Mouse (Mus musculus) left cerebral cortex, postnatal 4 days (tissue): ENCODE measurements at regions not wholly inside any gene's neighbourhood (a gene's known extent, or its start where the extent isn't known, plus 50 kb on each side); places are given as distances from the start of the nearest gene placed in this dataset.
"Not testable (repeated sequence)": the region's sequence is repeated elsewhere in the genome, so short reads cannot be mapped to it uniquely, and the experiment has no call there.

Source experiments
- DNase-seq: peaks from one replicate; pipeline ENCODE4 v3.0.0-alpha.2; 2022
- intact Hi-C: fragments of 180-260 bp; cut with DNase I; formaldehyde crosslinking; loops from one replicate; pipeline ENCODE4 v1.15.1; 2025

DNA sequence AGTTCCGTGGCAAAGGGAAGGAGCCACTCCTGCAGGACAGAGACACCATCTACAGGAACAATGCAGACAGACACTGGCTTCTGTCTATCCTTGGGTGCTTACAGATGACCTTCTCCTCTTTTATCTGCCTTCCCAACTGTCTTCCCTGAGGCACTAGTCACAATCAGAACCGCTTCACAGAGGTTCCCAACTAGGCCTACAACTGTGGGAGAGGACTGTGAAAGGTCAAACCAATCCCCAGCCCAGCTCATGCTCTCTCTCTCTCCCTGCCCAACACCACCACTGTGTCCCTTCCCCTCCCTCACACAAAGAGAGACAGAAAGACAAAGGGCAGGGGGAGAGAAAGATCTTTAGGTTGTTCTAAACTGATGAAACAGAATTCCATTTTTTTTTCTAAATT is 61.3 kb downstream of the Tmem17 start:
- intact Hi-C loops: no loop called here
- DNase-seq: no peak

DNA sequence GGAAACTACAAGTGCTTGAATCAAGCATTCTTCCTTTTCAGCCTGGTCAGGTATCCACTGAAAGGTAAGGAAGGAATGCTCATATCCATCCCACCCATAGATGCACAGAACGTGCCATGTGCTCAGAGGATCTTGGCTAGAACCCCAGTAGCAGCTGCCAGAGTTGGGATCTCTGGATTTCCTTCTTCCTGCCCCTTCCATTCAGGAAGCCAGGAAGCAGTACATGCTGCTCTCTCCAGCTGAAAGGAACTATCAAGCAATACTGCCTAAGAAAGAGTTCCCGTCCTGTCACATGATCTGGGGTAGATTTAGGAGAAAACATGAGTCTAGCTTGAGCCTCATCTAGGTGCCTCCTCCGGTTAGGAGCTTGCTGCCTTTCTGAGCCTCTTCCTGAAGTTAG is 61.9 kb downstream of the Tmem17 start:
- DNase-seq: no peak
- intact Hi-C loops: no loop called here

DNA sequence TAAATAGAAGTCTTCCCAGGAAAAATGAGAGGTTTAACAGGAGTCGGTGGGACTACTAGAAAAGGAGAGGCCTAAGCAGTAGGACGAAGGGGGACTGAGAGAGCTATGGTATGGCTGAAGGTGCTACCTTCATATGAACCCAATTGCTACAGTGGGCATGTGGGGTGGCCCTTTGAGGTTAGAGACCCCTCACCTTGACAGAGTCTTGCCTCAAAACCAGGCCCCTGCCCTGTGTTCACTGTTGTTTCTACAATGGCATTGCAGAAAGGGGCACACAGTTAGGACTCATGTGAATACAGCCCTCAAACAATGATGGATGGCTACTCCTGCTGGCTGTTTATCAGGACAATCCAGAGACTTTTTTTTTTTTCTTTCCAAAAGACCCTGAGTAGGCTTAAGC is 62.6 kb downstream of the Tmem17 start:
- no peak for DNase-seq
- intact Hi-C loops: no loop called here

DNA sequence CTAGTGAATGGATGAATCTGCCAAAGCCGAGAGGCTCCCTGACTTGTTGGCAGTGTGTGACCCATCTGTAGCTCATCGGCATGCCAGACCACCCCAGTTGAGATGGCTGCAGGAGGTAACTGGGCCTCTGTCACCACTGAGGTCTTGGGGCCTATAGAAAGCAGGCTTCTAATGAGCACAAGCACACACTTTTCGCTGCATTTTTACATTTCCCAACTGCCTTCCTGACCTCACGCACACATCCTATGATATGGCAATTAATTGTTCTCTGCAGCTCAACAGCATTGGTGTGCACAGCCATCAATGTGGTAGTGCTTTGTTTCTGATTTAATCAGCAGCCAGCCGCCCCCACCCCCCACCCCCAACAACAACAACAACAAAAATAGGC is 72.2 kb downstream of the Tmem17 start:
- peak; percentile 66 for DNase-seq
- intact Hi-C loops: no loop called here

DNA sequence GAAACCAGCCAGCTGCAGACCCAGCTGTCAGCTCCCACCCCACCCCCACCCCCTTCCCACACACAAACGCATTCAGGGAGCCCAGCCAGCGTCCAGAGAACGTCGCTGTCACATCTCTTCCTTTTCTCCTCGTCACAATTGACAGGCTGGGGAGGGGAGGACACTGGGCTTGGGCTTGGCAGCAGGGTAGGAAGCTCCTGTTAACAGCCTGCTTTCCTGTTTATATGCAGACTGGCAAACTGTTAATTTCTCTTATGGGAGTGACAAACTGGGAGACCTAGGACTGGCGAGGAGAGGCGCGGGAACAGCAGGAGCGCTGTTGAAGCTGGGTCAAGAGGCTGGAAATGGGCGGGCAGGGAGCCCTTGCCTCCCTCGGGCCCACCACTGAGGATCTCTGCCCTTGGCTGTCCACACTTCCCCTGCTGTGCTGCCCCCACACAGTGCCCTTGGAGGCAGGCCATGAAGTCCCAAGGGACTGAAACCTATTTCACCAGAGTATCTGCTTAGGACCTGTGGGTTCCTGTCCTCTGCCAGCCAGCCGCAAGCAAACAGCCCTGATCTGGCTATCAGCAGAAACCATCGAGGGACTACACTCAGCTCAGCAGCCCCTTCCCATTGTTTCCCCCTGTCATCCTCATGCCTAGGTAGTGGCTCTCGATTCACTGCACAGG is 72.7 kb downstream of the Tmem17 start:
- peak; percentile 76 for DNase-seq
- intact Hi-C loops: no loop called here

DNA sequence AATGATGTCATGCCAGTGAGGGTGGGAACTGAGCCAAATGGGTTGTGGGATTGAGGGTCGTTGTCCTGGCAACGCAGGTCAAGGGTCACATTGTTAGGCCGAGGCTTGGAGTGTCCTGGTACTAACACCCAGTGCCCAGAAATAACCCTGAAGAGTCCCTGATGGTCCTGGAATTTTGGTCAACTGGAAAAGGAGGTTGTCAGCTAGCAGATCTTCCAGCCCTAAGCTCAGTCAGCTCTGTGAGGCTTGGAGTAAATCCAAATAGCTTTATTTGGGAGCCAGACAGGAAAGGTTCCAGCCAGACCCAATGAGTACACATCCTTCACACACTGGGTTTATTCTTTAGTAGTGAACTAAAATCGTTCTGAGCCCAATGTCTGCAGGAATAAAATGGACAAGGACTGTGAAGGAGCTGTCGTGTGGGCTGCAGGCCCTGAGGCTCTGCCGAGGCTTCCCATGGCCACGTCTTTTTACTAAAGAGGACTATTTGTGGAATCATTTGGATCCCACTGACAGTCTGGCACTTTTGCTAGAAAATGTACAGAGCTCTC is 75.9 kb downstream of the Tmem17 start:
- DNase-seq: peak; percentile 56
- intact Hi-C loops: no loop called here

DNA sequence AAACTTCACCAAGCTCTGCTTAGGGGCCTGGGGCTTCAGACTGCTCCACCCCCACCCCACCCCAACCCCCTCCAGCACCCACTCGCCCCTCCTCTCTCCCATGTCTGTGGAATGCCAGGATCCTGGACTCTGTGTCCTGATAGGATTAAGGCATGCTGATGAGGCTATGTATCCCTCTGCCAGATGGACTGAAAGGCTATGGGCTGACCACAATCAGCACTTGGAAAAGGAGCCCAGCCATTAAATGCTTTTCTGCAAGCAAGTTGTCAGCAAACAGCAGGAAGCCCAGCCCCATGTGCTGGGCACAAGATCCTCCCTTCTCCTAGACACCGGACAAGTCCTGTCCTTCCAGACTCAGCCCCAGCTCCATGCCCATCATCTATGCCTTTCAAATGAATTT is 76.7 kb downstream of the Tmem17 start:
- DNase-seq: peak; percentile 41
- intact Hi-C loops: no loop called here

DNA sequence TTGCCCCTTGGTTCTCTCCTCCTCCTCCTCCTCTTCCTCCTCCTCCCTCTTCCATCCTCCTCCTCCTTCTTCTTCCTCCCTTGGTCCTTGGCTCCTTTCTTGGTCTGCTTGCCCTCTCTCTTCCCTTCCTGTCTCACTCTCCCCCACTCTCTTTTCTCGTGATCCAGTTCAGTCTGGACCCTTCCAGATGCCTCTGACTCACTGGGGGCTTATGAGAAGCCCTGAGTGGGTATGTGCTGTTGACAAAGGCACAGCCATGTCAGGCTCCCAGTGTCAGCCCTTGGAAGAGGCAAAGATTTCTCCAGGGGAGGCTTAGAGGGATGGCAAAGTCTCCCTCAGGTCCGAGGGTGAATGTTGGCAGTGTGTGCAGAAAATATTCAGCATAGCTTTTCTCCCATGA is 78.0 kb downstream of the Tmem17 start:
- intact Hi-C loops: no loop called here

DNA sequence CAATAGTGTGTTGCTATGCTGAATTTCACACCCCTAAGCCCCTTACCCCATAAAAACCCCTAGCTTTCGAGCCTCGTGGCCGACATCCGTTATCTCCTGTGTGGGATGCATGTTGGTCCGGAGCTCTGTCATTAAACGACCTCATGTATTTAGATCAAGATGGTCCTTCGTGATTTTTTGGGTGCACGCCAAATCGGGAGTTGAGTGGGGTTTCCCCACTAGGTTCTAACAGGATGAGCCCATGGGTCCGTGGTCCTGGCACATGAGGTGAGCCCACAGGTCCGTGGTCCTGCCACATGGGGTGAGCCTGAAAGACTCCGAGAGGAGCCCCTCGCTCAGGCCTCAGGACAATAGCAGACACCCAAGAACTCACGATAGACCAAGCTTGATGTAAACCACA is 79.2 kb downstream of the Tmem17 start:
- DNase-seq, intact Hi-C loops: not testable (repeated sequence)

More for the DNA sequence above, 78.0 kb downstream of the Tmem17 start:
- no peak for DNase-seq

DNA sequence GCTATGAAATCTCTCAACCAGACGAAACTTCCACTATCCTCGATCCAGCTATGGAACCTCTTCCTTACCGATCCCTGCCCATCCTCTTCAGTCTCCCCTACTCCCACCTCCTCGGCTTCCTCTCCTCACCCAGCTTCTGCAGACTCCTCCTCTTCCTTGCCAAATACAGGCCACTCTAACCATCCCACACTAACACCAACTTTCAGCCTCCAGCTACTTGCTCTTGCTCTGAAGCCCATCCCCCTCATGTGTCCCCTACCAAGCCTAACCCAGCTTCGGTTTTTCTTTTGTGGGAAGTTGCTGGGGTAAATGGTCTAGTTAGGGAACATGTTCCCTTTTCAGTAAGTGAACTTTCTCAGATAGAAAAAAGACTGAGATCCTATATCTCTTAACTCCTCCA is 80.8 kb downstream of the Tmem17 start:
- no peak for DNase-seq
- intact Hi-C loops: no loop called here

DNA sequence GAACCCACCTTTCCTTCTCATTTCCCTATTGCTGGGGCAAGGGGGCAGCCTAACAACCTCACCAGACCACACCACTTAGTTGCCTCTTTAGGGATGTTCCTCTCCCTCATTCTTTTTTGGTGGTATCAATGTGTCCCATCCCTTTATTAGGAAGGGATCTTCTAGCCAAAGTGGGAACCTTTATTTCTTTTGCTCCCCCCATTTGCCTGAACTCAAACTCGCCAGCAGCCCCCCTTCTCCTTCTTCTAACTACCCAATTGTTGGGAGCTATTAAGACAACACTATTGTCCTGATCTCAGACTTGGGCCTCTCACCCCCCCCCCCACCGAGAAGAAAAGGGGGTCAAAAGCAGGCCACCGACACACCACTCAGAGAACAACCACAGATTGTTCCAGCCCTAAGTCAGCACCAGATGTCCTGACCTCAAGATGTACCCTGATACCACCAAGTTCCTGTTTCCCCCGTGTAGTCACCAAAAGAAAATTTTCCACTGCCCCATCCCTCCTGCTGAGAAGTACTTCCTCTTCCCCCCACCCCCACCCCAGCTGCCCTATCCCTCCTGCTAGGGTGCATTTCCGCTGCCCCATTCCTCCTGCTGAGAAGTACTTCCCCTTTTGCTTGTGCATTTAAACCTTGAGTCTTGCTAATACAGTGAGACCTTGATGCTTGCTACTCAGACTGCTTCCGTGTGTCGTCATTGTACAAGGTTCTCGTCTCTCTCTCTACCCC is 84.4 kb downstream of the Tmem17 start:
- intact Hi-C loops: no loop called here
- no peak for DNase-seq

DNA sequence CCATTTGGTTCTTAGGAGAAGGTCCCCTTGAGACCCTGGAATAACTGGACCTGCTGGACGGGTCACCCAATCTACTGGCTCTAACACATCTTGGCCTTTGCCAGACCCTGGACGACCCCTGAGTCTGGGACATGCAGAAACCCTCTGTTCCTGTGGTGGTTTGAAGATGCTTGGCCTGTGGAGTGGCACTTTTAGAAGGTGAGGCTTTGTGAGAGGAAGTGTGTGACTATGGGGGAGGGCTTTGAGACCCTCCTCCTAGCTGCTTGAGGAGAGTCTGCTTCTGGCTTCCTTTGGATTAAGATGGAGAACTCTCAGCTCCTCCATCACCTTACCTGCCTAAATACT is 84.9 kb downstream of the Tmem17 start:
- no peak for DNase-seq
- intact Hi-C loops: no loop called here

DNA sequence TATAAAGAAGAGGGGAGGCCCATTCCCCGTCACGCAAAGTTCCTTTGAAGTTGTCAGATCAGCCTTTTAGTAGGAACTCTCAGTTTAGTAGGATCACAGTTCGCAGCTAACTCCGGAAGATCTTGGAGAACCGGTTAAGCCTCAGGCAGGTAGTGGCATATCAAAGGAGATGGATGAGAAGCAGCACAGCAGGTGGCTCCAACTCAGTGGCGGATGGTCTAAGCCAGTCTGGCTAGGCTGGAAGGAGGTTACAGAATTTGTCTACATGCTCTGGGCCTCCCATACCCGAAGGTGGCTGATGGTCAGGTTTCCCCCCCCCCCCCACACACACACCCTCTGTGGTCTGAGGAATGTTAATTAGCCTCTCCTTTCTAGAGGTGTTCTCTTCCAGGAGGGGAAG is 88.5 kb downstream of the Tmem17 start:
- intact Hi-C loops: no loop called here
- no peak for DNase-seq

DNA sequence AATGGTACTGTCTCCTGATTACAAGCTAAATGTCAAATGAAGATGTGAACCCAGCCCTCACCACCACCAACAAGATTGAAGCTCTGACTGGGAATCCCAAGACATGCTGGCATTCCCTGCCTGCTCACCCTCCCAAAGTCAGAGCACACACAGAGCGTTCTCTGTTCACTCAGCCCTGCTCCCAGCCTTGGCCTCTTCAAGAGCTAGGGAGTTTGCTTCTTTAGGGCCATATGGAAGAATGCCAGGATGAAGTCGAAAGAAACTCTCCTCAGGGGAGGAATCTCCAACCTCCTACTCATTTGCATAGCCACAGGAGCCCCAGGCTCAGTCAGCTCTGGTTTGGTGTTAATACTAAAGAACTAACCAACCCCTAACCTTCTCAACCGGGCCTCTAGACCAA is 90.1 kb downstream of the Tmem17 start:
- DNase-seq: no peak
- intact Hi-C loops: no loop called here

DNA sequence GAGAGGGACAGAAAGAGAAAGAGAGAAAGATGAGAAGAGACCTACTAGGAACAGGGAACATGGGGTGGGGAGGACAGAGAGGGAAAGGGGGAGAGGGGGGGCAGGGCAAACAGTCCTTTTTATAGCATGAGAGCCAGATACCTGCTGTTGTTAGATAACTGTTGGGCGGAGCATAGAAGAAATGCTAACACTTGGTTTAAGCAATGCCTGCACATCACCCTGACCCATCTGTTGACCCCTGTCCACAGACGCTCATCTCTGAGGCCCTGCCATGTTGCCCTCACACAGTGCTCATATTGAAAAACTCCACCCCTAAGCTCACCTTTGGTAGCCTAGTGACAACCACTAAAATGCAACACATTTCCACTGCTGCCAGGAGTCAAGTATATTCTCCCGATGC is 90.7 kb downstream of the Tmem17 start:
- intact Hi-C loops: no loop called here
- no peak for DNase-seq

DNA sequence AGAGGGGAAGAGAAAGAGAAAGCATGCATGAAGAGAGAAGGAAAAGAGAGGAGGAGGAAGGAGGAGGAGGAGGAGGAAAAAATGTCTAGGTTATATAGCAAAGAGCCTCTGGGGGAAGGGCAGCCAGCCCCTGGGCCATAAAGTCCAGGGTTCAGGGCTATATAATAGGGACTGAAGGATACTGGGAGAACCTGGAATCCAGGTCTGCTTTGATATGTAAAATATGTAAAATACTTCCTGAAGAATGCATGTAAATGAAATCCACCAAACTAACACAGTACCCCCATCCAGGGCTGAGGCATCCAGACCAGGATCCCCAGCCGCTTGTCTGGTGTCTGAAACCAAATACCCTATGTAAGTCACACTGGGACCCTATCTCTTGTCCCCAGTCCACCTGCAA is 91.5 kb downstream of the Tmem17 start:
- intact Hi-C loops: no loop called here
- DNase-seq: no peak

DNA sequence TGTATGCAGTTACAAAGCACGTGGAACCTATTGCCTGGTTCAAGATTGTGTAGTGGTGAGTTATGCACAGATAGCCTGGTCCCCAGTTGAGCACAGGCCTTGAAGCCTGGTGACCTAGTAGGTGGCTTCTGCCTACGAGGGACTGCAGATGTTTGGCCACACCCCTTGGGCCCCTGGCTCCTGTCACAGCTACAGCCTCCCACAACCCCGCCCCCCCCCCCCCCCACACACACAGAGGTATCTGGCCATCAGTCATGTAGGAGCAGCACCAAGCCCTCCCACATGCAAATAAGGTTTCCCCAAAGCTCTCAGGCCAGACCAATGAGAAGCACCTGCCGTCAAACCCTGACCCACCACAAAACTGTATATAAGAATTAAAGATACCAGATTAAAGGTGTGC is 94.5 kb downstream of the Tmem17 start:
- DNase-seq: no peak
- intact Hi-C loops: no loop called here

DNA sequence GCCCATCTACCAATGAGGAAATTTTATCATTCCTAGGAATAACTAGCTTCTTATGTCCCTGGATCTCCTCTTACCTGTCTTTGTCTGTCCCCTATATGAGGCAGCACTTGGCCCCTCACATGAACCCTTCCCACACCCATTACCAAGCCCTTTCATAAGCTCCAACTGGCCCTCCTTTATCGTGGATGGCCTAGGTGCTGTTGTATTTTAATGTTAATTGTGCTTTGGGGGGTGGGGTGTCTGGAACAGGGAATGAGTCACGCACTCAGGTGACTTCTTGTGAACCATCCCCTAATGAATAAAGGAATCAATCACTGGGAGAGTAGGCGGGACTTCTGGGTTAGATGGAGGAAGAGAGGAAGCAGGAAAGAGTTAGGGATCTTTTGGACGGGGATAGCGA is 95.8 kb downstream of the Tmem17 start:
- no peak for DNase-seq
- intact Hi-C loops: no loop called here

DNA sequence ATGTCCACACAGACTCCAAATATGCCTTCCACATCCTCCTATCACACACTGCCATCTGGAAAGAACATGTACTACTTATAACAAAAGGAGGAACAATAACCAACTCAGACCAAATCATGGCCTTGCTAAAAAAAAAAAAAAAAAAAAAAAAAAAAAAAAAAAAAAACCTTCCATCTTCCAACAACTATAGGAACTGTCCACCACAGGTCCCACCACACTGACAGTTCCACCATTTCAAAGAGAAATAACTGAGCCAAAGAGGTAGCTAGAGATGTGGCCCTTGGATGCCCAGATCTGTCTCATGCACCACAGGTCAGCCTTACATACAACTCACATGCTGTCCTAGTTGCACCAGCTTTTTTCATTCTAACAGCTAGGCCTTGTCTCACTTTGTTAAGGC is 97.1 kb downstream of the Tmem17 start:
- DNase-seq: no peak
- intact Hi-C loops: no loop called here

DNA sequence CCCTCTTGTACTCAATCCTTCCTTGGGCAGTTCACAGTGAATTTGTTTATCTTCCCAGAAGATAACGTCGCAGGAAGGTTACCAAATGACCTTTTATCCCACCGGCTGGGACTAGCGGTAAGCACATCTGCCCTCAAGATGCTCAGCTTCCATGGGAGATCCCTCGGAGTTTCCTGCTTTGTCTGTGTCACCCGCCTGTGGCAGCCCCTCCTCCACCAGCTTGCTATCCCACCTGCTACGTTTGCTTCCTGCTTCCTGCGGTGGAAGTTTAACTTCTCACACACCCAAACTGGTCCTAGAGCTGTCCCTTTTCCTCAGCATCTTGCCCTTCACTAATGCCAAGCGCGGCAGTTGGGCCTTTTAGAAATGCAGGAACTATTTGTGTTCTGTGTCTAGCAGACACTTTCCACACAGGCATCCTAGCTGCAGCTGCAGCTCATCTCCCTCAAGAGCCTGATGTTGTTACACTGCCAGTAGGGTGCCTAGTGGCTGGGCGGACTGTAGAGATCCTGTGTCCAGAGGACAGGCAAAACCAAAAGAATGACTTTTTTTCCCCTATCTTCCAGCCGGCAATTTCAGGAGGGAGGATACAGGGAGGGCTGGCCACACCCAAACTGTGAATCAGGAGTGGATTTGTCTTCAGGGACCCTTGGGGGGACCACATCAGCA is 98.7 kb downstream of the Tmem17 start:
- intact Hi-C loops: loop anchor here (10.0 kb wide), 1 partner anchor 96 kb away; the partner anchor contains the start of gene Tmem17

DNA sequence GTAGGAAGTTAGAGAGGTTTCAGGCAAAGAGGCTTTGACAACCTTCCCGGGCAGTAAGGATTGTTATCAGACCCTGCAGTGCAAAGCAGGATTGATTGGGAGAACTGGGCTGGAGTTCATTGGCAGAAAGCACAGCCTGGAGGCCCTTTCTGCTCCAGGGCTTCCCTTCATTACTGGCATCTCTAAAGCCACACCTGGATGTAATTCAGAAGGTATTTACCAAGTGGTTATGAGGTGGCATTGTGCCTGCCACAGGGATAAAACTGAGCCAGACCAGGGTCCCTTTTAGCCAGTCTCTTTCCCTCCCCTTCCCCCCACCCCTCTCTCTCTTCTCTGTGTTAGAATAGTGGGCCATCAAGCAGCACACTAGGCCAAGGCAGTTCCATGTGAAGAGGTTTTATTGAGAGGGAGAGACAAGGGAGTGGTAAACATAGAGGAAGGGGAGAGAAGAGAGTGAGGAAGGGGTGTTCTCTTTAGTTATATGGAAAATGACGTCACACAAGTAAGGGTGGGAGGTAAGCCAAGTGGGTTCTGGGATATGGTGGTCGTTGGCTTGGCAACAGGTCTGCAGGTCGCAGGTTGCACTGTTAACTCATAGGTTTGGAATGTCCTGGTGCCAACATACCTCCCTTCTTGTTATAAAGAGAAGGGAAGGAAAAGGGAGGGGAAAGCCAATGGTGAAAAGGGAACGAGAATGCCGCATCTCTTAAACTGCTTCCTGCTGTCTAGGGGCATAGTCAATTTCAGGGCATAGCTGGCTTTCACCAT is 99.4 kb downstream of the Tmem17 start:
- intact Hi-C loops: loop anchor here (10.0 kb wide), 1 partner anchor 96 kb away; the partner anchor contains the start of gene Tmem17
- no peak for DNase-seq

More for the DNA sequence above, 98.7 kb downstream of the Tmem17 start:
- DNase-seq: no peak
